Mouse (Mus musculus) liver, embryonic 18 days (tissue): Measurements from ENCODE around the gene Tmprss11b. TPM values are rescaled to one million over a fixed set of nuclear protein-coding genes. Genes with fewer than 3 reads are reported as not detected.

Source experiments
- polyA plus RNA-seq: library from polyadenylated mRNA; depleted of rRNA; stranded (reverse); fragments of >200 nt; gene quantifications from 2 replicates; pipeline ENCODE4 v1.2.3, GENCODE M21; 2012; rRNA removed

The Tmprss11b gene
- not detected in 2 replicates for polyA plus RNA-seq

GRCm38 (mm10) chr5:86676262-86676661 lies at the start of gene Tmprss11b:
TSS of gene Tmprss11b (minus strand) at chr5:86676362.

GRCm38 (mm10) chr5:86632324-86632723 lies 43.8 kb downstream of the Tmprss11b start, which contains the start of gene Tmprss11f:
TSS of gene Tmprss11f (minus strand) at chr5:86632424.

Other genes starting within 250 kb of the Tmprss11b start
- gene Tmprss11a, start 207.4 kb downstream of the Tmprss11b start, polyA plus RNA-seq = not detected in 2 replicates
- gene Tmprss11g, start 157.8 kb downstream of the Tmprss11b start, polyA plus RNA-seq = not detected in 2 replicates
- not detected in 2 replicates for gene Tmprss11f, start 43.9 kb downstream of the Tmprss11b start, polyA plus RNA-seq
- gene Tmprss11e, start 69.5 kb upstream of the Tmprss11b start, polyA plus RNA-seq = not detected in 2 replicates
- gene Ythdc1, start 127.9 kb upstream of the Tmprss11b start, polyA plus RNA-seq = 21.3 and 24.2 TPM in 2 replicates
- 64.5 and 71.5 TPM in 2 replicates for gene Ugt2b34, start 230.6 kb upstream of the Tmprss11b start, polyA plus RNA-seq